Mouse (Mus musculus) layer of hippocampus, adult 11-12 months (tissue): Measurements from ENCODE around the gene Tfb1m.

Experiments
- DNase-seq: peaks from one replicate; pipeline ENCODE4 v3.0.0; 2022; ENCODE audit warnings: low spot score

Gene Tfb1m

GRCm38 (mm10) chr17:3557331-3558311 lies at the start of gene Tfb1m:
TSS of gene Tfb1m (minus strand) at chr17:3557781.
- peak; percentile 98 for DNase-seq

- no peak for DNase-seq
Measured at GRCm38 (mm10) chr17:3602954-3603672, 45.5 kb upstream of the Tfb1m start.

- no peak for DNase-seq
Measured at GRCm38 (mm10) chr17:3598393-3598792, 40.8 kb upstream of the Tfb1m start.

- no peak for DNase-seq
Measured at GRCm38 (mm10) chr17:3597866-3598265, 40.3 kb upstream of the Tfb1m start.

GRCm38 (mm10) chr17:3597130-3597529 lies 39.5 kb upstream of the Tfb1m start:
- no peak for DNase-seq

DNA sequence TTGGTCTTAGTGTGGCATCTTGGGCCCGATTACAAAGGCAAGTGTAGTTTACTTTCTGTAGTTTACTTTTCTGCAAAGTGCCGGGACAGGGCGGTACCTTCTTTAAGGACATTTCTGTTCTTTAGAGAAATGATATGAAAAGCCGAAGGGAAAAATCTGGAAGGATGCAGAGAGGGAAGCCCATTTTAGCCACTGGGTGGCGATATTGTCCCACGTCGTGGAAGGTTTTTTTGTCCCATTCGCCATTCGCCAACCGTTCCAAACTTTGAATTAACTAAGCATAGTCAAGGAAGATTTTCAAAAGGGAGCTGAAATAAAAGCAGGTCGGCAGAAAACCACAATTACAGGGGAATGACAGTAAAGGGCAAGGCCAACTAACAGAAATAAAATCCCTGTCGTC lies 13.3 kb upstream of the Tfb1m start:
- peak; percentile 72 for DNase-seq

DNA sequence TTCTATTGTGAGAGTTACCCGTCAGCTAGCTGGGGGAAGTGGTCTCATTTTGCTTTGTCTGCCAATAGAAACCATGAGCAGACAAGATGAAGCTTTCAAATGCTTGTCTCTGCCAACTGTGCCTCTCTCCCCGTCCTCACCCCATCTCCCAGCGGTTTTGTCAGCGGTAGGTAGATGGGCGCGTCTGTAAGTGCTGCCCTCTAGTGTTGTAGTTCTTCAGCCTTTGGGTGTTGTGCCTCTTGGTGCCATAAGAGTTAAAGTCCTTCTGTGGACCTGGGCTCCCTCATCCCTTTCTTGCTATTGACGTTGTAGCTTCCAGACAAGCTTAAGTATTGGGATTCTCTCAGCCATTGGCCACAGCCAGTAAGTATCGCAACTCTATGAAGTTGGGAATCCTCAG lies 4.8 kb upstream of the Tfb1m start:
- no peak for DNase-seq

GRCm38 (mm10) chr17:3560534-3560933 lies 3.0 kb upstream of the Tfb1m start:
- DNase-seq = no peak

GRCm38 (mm10) chr17:3558356-3558870 lies 832 bp upstream of the Tfb1m start:
- no peak for DNase-seq

DNA sequence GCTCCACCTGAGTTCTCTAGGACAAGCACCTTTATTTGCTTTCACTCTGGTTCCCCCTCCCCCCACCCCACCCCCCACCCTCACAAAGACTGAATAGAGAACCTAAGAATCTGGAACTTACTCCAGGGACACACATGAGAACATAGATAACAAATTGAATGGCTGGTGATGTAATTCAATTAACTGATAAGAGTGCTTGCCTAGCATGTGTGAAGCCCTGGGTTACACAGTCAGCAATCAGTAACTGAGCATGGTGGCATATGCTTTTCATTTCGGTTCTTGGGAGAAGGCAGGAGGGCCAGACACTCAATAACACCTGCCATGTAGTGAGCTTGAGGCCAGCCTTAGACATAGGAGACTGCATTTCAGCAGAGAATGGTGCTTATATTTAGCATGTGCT lies 1.3 kb downstream of the Tfb1m start:
- DNase-seq = no peak

DNA sequence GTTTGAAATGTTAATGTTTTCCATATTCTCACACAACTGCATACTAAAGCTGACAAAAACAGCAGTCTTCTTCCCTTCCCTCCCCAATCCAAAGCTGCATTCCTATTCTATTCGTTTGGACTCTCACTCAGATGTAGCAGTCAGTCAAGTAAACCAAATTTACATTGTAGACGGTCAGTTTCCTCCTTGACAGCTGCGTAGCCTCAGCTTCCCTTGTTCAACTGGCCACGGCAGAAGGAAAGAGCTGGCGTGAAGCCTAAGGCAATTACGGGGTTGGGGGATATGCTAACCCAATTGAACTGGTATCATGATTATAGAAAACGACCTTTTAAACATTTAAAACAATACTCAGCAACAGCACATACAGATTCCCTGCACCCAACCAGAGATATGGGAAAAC lies 9.9 kb downstream of the Tfb1m start:
- no peak for DNase-seq

GRCm38 (mm10) chr17:3541033-3541432 lies 16.5 kb downstream of the Tfb1m start:
- no peak for DNase-seq

DNA sequence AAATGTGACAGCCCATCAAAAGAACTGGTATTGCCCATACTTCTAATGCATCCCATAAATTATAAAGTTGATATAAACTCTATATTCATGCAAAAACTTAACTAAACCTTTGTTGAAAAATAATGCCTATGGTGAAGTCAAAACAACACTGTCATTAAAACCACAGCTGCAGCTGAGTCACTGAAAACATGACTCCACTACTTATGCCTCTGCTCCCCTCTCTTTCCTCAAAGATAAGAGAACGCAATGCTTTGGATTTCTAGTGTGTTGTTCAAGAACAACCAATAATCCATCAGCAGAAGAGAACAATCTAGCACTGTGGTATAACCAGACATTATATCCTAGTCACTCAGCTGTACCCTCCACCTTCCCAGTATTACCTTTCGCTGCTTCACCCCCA lies 17.3 kb downstream of the Tfb1m start:
- no peak for DNase-seq

DNA sequence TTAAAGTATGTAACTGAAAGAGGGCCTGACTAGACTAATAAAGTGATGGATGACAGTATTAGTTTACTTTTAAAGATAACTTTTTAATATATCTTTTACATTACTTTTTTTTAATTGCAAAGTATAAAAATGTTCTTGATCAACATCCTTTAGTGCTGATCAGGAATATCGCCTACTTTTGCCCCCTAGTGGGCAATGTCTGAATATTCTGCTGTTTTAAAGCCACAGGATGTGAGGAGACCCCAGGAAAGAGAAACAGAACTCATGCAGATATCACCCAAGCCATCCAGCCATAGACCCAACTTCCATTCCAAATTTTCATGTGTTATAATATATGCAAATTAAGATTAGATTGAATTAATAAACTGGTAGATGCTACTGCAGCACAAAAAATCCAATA lies 24.2 kb downstream of the Tfb1m start:
- DNase-seq = peak; percentile 33

DNA sequence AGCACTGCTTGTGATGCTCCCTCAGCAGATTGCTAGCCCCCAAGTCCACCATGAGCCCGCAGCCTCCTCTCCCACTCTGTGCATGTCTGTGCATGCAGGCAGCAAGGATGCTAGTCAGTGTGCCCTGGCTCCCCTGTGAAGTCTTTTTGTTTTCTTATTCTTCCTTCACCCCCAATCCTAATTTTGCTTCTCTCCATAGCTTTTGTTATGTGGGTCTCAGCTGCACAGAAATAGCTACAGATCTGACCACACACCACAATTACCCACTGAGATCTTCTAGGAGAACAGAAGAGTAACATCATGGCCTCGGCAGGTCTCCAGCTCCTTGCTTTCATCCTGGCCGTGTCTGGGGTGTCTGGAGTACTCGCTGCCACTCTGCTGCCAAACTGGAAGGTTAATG lies 25.3 kb downstream of the Tfb1m start, which contains the start of gene Cldn20:
TSS of gene Cldn20 (plus strand) at position 301 of the 400 bp plus-strand sequence.
- no peak for DNase-seq

- DNase-seq = no peak
Measured at GRCm38 (mm10) chr17:3531641-3532040, 25.9 kb downstream of the Tfb1m start.

- no peak for DNase-seq
Measured at GRCm38 (mm10) chr17:3530549-3530948, 27.0 kb downstream of the Tfb1m start.

DNA sequence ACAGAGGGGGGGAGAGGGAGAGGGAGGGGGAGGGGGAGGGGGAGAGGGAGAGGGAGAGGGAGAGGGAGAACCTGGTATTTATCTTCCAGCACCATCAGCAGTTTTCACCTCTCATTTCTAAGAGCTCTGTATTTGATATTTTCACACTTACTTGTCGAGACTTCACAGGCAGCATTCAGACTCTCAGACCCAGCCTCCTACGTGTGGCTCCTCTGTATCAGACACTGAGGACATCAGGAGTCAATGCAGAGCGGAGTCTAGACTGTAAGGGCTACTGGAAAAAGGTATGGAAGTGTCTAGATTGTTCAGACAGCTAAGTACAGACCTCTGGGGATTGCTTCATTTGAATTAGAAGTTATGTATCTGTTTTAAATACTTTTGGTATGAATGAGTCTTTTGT lies 28.1 kb downstream of the Tfb1m start:
- no peak for DNase-seq

GRCm38 (mm10) chr17:3527841-3528471 lies 29.6 kb downstream of the Tfb1m start:
- DNase-seq = no peak

DNA sequence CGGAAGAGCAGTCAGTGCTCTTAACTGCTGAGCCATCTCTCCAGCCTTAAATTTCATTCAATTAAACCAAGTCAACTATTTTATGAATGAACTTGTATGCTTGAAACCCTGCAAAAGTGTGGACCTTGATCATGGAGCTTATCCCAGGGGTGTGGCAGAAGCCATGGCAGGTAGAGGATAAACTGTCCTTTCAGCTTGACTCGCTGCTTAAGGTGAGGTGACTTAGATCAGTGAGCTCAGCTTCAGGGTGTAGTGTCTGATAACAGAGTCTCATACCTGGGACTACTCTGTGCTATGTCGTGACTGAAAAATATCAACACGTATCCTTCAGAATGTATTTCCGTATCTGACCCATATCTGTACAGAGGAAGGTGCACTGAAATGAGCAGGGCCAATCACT lies 37.2 kb downstream of the Tfb1m start:
- DNase-seq = no peak

- DNase-seq = no peak
Measured at GRCm38 (mm10) chr17:3516406-3516805, 41.2 kb downstream of the Tfb1m start.

DNA sequence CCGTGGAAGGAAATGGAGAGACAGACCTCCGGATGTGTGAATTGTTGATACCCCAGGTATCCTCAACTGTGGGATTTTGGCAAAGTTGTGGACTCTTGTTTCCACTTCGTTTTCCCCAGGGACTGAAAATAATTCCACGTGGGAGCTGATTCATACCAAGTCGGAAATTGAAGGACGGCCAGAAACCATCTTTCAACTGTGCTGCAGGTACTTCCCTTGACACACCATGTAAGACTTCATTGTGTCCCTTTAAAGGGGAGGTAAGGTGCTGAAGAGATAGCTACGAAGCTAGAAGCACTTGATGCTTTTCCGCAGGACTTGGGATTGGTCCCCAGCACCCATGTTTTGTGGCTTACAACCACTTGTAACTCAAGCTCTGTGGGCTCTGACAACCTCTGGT lies 41.7 kb downstream of the Tfb1m start:
- DNase-seq = no peak
